16 mouse cellular contexts compared by ENCODE assay signal in the genomic region with DNA sequence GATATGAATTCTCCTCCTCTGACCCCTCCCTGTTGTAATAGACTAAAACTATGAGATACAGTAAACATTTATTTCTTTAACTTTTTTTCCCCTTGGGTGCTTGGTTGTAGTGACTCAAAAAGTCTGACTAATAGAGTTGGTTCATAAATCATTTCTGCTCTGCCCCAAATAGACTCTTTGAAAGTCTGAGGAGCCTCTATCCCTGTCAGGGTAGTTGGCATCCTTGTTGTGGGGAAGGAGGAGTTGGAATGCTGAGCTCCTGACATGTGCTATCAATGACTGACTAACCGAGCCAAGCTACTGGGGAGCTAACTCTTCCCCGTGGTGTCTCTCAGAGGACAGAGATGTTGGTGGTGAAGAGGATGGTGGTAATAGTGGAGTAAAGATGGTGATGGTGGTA.
A peak's percentile ranks its signal among the peaks of the same experiment; 100 is the strongest.
DNase-seq lines count a peak whose midpoint lies in the region.
"Had no signal": no experiment of that assay in that cellular context is flagged by ENCODE, and none has a peak within 500 bp of the region (broad histone marks: within the 10 kb centered on the region; RNA-seq: fewer than 3 reads in every experiment).

No protein-coding gene starts in this region.

- intact Hi-C loops in heart, postnatal 14 days (cut with DNase I), result no loop called here

- DNase-seq in 3T3-L1 (ENCODE audit: low read depth, low spot score) (peak; percentile 66), NIH3T3 (ENCODE audit: low read depth) (peak; percentile 62)
- DNase-seq in heart, postnatal 14 days, result no peak
- no peak for DNase-seq in frontal cortex, postnatal 10 days (ENCODE audit: low spot score in 2 of 2)
- DNase-seq: adrenal gland, adult 2 months; adrenal gland, adult 8-10 months; adrenal gland, postnatal 10 days; adrenal gland, postnatal 14 days; adrenal gland, postnatal 25 days; adrenal gland, postnatal 36 days; B cell, adult 2 months; cerebellum, adult 11 months; cerebellum, adult 11-12 months; cerebellum, adult 18-20 months; cerebellum, adult 2 months; cerebellum, adult 8-10 months had no signal

Comparison
In these comparisons a context has a peak if more than half of its experiments do, and no peak if none do; other contexts are left out.
1. DNase-seq: peak in 3T3-L1 (single experiment) and NIH3T3 (single experiment); none in heart, postnatal 14 days (0 of 2) and frontal cortex, postnatal 10 days (0 of 2).